Mouse (Mus musculus) embryonic facial prominence, embryonic 12.5 days (tissue): ENCODE measurements around the gene Coro1a. TPM values are rescaled to one million over a fixed set of nuclear protein-coding genes. Genes with fewer than 3 reads are reported as not detected.

ENCODE experiments used
- ATAC-seq: fragments of 200-750 bp; cut with Nextera tagmentation; 2 replicates; pipeline ENCODE4 v1.8.0; 2017; ENCODE audit not compliant: insufficient number of reproducible peaks, insufficient read depth, low FRiP score, low TSS enrichment
- H3K27ac ChIP-seq: fragments of 300-500 bp; sonication (generic); 2 replicates; pipeline ENCODE4 v1.5.1; 2016; ENCODE audit warnings: mild to moderate bottlenecking
- H3K27me3 ChIP-seq: fragments of 300-500 bp; sonication (generic); 2 replicates; pipeline ENCODE4 v1.6.1; 2016; ENCODE audit warnings: mild to moderate bottlenecking, moderate library complexity
- H3K36me3 ChIP-seq: fragments of 300-500 bp; sonication (generic); 2 replicates; pipeline ENCODE4 v1.6.1; 2016; ENCODE audit warnings: mild to moderate bottlenecking
- H3K4me1 ChIP-seq: fragments of 300-500 bp; sonication (generic); 2 replicates; pipeline ENCODE4 v1.6.1; 2016
- H3K4me2 ChIP-seq: fragments of 300-500 bp; sonication (generic); replicated peaks from 2 replicates; pipeline ENCODE4 v1.6.1; 2016; ENCODE audit warnings: mild to moderate bottlenecking, moderate library complexity
- H3K4me3 ChIP-seq: fragments of 300-500 bp; sonication (generic); 2 replicates; pipeline ENCODE4 v1.5.1; 2016; ENCODE audit warnings: mild to moderate bottlenecking
- H3K9ac ChIP-seq: fragments of 300-500 bp; sonication (generic); 2 replicates; pipeline ENCODE4 v1.6.1; 2016; ENCODE audit warnings: mild to moderate bottlenecking, moderate library complexity
- H3K9me3 ChIP-seq: fragments of 300-500 bp; sonication (generic); 2 replicates; pipeline ENCODE4 v1.6.1; 2016; ENCODE audit warnings: mild to moderate bottlenecking, moderate library complexity
- WGBS: fragments of 180-500 bp; shearing (Covaris S2); methylation state at CpG from one replicate; pipeline ENCODE4 v1.1.7; 2016; 5-methylcytosine and 5-hydroxymethylcytosine counted together
- polyA plus RNA-seq: library from polyadenylated mRNA; unstranded; fragments of >200 nt; fragmentation: Nextera tagmentation; extraction: Ambion mirVana; gene quantifications from 2 replicates; pipeline ENCODE4 v1.2.1, GENCODE M21; 2016

Coro1a gene
- polyA plus RNA-seq, 1 experiment from 2014 or later, result 37.8 TPM

DNA sequence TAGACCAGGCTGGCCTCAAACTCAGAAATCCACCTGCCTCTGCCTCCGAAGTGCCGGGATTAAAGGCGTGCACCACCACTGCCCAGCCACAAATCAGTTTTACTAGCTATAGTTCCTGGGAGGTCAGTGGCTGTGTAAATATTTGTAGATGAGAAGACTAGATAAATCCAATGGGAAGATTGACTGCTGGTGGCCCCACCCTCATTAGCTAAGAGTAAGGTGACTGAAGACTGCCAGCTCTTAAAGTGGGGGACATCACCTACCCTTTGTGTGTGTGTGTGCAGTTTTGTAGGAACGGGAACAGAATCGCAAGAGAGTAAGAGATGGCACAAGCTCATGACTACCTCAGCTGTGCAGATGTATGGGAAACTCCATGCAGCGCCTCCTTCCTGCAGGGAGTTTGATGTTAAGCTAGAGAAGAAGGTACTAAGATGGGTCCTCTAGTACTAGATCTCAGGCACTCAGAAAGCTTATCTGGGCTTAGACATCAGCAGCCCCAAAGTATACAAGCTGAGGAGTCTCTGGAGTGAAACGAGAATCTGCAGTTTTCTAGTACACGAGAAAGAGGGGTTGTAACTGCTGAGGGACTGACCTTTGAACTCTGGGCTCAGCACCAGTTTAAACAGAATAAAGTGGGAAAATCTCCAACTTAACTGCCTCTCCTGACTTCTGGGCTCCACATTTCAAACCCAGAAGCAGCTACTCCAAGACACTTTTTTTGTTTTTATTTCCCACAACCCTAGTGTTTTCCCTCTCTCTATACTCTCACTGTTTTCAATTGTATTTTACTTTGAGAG is 28.8 kb downstream of the Coro1a start:
- no peaks in the 10 kb centered on the region; the same call in 1 of the 2 replicates for H3K36me3 ChIP-seq
- H3K4me2 ChIP-seq, result no peak overlapping the region
- no peak overlapping the region for H3K4me3 ChIP-seq
- no peaks in the 10 kb centered on the region for H3K4me1 ChIP-seq
- H3K27ac ChIP-seq, result no peak overlapping the region
- no peak overlapping the region for H3K9ac ChIP-seq
- no peaks in the 10 kb centered on the region for H3K27me3 ChIP-seq
- no peak for ATAC-seq
- no peaks in the 10 kb centered on the region for H3K9me3 ChIP-seq
- 83% methylated on average over 8 of the region's 8 CpGs for WGBS

DNA sequence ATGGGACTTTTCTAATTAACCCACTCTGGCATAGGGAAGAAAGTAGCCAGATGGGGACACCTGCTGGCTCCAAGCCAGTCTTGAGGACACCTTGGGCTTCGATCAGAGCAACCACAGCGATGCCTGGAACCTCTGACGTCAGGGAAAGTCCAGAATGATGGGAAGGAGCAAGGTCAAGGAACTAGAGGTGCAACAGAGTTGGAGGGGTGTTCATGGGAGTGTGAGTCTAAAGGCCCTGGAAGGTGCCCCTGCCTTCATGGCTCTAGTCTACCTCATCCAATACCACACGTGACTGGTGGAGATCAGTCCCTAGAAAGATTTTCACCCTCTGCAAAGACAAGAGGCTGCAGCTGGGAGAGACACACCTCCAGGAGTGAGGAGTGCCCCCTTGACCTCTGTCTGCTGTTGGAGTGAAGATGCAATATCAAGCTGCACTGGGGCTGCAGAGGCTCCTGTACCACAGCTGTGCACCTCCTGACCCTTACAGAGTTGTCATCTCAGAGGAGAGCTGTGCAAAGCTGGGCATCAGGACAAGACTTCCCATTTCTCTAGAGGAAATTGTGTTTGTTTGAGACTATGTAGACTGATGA is 30.9 kb downstream of the Coro1a start:
- WGBS, result 82% methylated on average over 4 of the region's 4 CpGs
- ATAC-seq, result no peak
- Histone ChIP-seq H3K9ac (no peak overlapping the region), H3K4me3 (no peak overlapping the region), H3K9me3 (no peaks in the 10 kb centered on the region), H3K4me2 (no peak overlapping the region), H3K27ac (no peak overlapping the region), H3K36me3 (peaks cover 18% of the 10 kb centered on the region), H3K27me3 (no peaks in the 10 kb centered on the region), H3K4me1 (no peaks in the 10 kb centered on the region)

- 83% methylated on average over 1 of the region's 1 CpGs for WGBS
- Histone ChIP-seq H3K36me3 (peaks cover 23% of the 10 kb centered on the region), H3K4me2 (no peak within 1 kb of the TSS), H3K9ac (no peak within 1 kb of the TSS), H3K27me3 (no peaks in the 10 kb centered on the region), H3K4me3 (no peak within 1 kb of the TSS), H3K9me3 (no peaks in the 10 kb centered on the region), H3K27ac (no peak within 1 kb of the TSS), H3K4me1 (no peaks in the 10 kb centered on the region)
- no peak for ATAC-seq
Observed at GRCm38 (mm10) chr7:126676207-126676606, 31.4 kb downstream of the Coro1a start, which contains the start of gene Sult1a1. Gene Sult1a1 (minus strand): TSS chr7:126676432.

GRCm38 (mm10) chr7:126675104-126675503 is 32.5 kb downstream of the Coro1a start:
- Histone ChIP-seq H3K9ac (no peak overlapping the region), H3K4me2 (no peak overlapping the region), H3K27me3 (no peaks in the 10 kb centered on the region), H3K9me3 (no peaks in the 10 kb centered on the region), H3K27ac (no peak overlapping the region), H3K4me1 (no peaks in the 10 kb centered on the region), H3K4me3 (no peak overlapping the region), H3K36me3 (peaks cover 30% of the 10 kb centered on the region)
- WGBS, result 92% methylated on average over 8 of the region's 8 CpGs
- ATAC-seq, result no peak

GRCm38 (mm10) chr7:126672111-126672510 is 35.5 kb downstream of the Coro1a start:
- Histone ChIP-seq H3K27me3 (no peaks in the 10 kb centered on the region), H3K9me3 (no peaks in the 10 kb centered on the region), H3K4me2 (no peak overlapping the region), H3K9ac (no peak overlapping the region), H3K27ac (no peak overlapping the region), H3K4me1 (no peaks in the 10 kb centered on the region), H3K36me3 (peaks cover 37% of the 10 kb centered on the region), H3K4me3 (no peak overlapping the region)
- 93% methylated on average over 9 of the region's 9 CpGs for WGBS
- no peak for ATAC-seq

- Histone ChIP-seq H3K27me3 (no peaks in the 10 kb centered on the region), H3K4me2 (no peak overlapping the region), H3K4me1 (no peaks in the 10 kb centered on the region), H3K9me3 (no peaks in the 10 kb centered on the region), H3K27ac (no peak overlapping the region), H3K36me3 (peaks cover 48% of the 10 kb centered on the region), H3K9ac (no peak overlapping the region), H3K4me3 (no peak overlapping the region)
- 96% methylated on average over 3 of the region's 3 CpGs for WGBS
- ATAC-seq, result no peak
Observed at GRCm38 (mm10) chr7:126670152-126670551, 37.4 kb downstream of the Coro1a start.

DNA sequence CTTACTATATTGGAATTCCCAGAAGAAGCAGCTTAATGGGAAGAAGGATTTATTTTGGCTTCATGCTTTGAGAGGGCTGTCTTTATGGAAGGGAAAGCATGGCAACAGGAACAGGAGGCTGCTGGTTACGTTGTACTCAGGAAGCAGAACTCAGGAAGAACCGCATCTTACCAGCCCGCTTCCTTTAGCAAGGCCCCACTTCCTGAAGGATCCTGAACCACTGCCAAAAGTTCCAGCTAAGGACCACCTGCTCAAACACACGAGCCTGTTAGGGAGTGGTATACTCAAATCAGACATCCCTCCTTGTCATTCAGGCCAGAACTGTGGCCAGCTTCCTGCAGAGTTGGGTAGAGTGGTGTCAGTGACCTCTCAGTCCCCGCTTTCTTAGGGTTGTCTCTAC is 39.1 kb downstream of the Coro1a start:
- Histone ChIP-seq H3K9me3 (no peaks in the 10 kb centered on the region), H3K4me1 (no peaks in the 10 kb centered on the region), H3K9ac (no peak overlapping the region), H3K4me3 (no peak overlapping the region), H3K27ac (no peak overlapping the region), H3K4me2 (no peak overlapping the region), H3K27me3 (no peaks in the 10 kb centered on the region), H3K36me3 (peaks cover 55% of the 10 kb centered on the region)
- 84% methylated on average over 5 of the region's 5 CpGs for WGBS
- ATAC-seq, result no peak

DNA sequence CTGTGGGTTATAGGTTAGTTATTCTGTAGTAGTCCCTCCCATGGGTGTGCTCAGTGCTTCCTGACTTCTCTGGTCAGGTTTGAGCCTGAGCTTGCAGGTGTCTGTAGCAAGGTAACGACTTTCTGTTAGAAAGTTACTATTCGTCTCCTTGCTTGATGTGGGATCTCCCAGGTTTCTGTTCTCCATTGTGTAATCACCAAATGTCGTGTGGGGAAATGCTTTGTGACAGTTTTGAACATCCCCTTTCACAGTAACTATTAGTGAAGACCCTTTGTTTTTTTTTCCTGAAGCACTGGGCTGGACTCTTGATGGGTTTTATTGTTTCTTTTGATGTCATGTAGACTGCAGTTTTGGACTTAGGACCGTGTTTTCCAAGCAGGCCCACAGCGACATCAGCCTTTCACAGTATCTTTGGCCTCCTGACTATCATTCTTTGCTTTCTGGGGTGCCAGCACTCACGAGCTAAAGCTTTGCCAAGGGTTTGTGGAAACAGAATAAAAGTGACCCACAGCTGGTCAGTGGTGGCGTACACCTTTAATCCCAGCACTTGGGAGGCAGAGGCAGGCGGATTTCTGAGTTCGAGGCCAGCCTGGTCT is 40.0 kb downstream of the Coro1a start:
- H3K27ac ChIP-seq, result no peak overlapping the region
- H3K4me2 ChIP-seq, result no peak overlapping the region
- no peak for ATAC-seq
- H3K4me3 ChIP-seq, result no peak overlapping the region
- WGBS, result 88% methylated on average over 9 of the region's 9 CpGs
- no peak overlapping the region for H3K9ac ChIP-seq
- no peaks in the 10 kb centered on the region for H3K9me3 ChIP-seq
- peaks cover 49% of the 10 kb centered on the region for H3K36me3 ChIP-seq
- no peaks in the 10 kb centered on the region for H3K4me1 ChIP-seq
- no peaks in the 10 kb centered on the region for H3K27me3 ChIP-seq

GRCm38 (mm10) chr7:126665269-126665668 is 42.3 kb downstream of the Coro1a start:
- Histone ChIP-seq H3K9me3 (no peaks in the 10 kb centered on the region), H3K4me1 (no peaks in the 10 kb centered on the region), H3K27me3 (no peaks in the 10 kb centered on the region), H3K4me3 (no peak overlapping the region), H3K9ac (no peak overlapping the region), H3K4me2 (no peak overlapping the region), H3K36me3 (peaks cover 31% of the 10 kb centered on the region), H3K27ac (no peak overlapping the region)
- WGBS, result 90% methylated on average over 3 of the region's 3 CpGs
- ATAC-seq, result no peak

GRCm38 (mm10) chr7:126663646-126664045 is 43.9 kb downstream of the Coro1a start:
- Histone ChIP-seq H3K4me2 (no peak overlapping the region), H3K4me3 (no peak overlapping the region), H3K9ac (no peak overlapping the region), H3K27ac (no peak overlapping the region), H3K9me3 (no peaks in the 10 kb centered on the region), H3K36me3 (peaks cover 25% of the 10 kb centered on the region), H3K4me1 (no peaks in the 10 kb centered on the region), H3K27me3 (no peaks in the 10 kb centered on the region)
- 60% methylated on average over 8 of the region's 8 CpGs for WGBS
- ATAC-seq, result no peak

DNA sequence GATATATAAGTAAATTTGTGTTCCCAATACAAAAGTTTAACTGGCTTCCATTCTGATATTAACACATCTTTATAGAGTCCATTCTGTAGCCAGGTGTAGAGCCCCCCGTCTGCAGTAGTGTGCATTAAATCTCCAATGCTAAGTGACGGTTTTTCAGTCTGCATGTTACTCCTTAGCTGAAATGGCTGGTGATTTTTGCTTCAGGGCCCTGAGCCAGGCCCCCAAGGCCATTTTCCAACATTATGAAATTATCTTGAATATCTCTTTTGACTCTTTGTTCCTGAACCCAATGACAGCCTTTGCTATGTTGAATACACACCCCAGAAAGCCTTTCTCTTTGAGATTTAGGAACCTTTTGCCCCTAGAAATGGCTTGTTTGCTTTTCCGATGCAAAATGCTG is 47.8 kb downstream of the Coro1a start:
- no peak for ATAC-seq
- 88% methylated on average over 3 of the region's 3 CpGs for WGBS

DNA sequence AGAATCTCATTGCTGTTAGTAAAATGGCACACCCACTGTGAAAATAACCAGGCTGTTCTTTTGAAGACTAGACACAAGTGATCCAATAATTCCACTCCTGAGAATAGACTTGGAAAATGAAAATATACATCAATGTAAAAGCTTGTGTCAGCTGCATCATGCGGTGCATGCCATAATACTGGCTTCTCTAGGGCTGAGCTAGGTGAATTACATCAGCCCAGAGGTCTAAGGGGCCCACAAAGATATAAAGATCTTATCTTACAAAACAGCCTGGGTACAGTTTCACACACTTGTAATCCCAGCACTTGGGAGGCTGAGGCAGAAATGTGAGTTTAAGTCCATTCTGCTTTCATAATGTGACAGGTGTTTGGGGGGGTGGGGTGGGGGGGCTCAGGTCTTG is 50.1 kb downstream of the Coro1a start:
- no peak for ATAC-seq
- H3K27me3 ChIP-seq, result no peaks in the 10 kb centered on the region
- H3K4me3 ChIP-seq, result no peak overlapping the region

More for the DNA sequence above, 47.8 kb downstream of the Coro1a start:
- Histone ChIP-seq H3K4me3 (no peak overlapping the region), H3K27me3 (no peaks in the 10 kb centered on the region), H3K9me3 (no peaks in the 10 kb centered on the region), H3K4me1 (no peaks in the 10 kb centered on the region), H3K27ac (no peak overlapping the region), H3K4me2 (no peak overlapping the region), H3K36me3 (peaks cover 12% of the 10 kb centered on the region), H3K9ac (no peak overlapping the region)

More for the DNA sequence above, 50.1 kb downstream of the Coro1a start:
- H3K4me2 ChIP-seq, result no peak overlapping the region
- H3K4me1 ChIP-seq, result no peaks in the 10 kb centered on the region
- WGBS, result 95% methylated on average over 1 of the region's 1 CpGs
- no peak overlapping the region for H3K9ac ChIP-seq
- no peak overlapping the region for H3K27ac ChIP-seq
- H3K9me3 ChIP-seq, result no peaks in the 10 kb centered on the region
- H3K36me3 ChIP-seq, result peaks cover 6% of the 10 kb centered on the region
